In the genomic region with DNA sequence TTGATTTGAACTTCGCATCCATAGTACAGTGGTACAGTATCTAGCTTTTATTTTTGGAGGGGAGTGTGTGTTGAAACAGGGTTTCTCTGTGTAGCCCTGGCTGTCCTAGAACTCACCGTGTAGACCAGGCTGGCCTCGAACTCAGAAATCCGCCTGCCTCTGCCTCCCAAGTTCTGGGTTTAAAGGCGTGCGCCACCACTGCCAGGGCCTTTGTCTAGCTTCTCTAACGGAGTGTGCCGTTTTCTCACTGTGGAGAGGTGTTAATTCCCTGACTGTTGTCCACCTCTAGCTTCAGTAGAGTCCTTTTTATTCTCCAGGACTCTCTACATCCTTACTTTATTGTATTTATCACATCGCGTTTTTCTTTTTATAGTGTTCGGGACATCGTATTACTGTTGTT, we compare ENCODE assay signal across 9 mouse cellular contexts. TPM values are rescaled to one million over a fixed set of nuclear protein-coding genes. Genes with fewer than 3 reads are reported as not detected.
DNase-seq lines count a peak whose midpoint lies in the region; ATAC-seq and TF ChIP-seq lines count a peak whose summit lies in the region.
"Had no signal": no experiment of that assay in that cellular context is flagged by ENCODE, and none has a peak within 500 bp of the region (broad histone marks: within the 10 kb centered on the region; RNA-seq: fewer than 3 reads in every experiment).

No protein-coding gene starts in this region.

- no peak for DNase-seq in liver, adult 2 months (ENCODE audit: extremely low read depth, low read depth, low spot score)
- no peak for DNase-seq in liver
- no peak for DNase-seq in intestine, embryonic 14.5 days (ENCODE audit: low spot score)
- DNase-seq in naive thymus-derived CD4-positive, alpha-beta T cell, adult 2 months (ENCODE audit: low read depth): peak; percentile 6
- DNase-seq in urinary bladder, adult 18-20 months (ENCODE audit: low spot score in 2 of 2): no peak
- DNase-seq in frontal cortex, postnatal 14 days (ENCODE audit: low spot score in 2 of 2): no peak
- no peak for DNase-seq in lung, postnatal 36 days
- DNase-seq: adrenal gland, adult 8-10 months had no signal

- no peak overlapping the region for H3K27ac ChIP-seq in liver, adult 2 months (replicated peaks; ENCODE audit: insufficient read depth, low read depth, low read length)
- H3K27ac ChIP-seq in embryonic facial prominence, embryonic 15.5 days (replicated peaks): no peak overlapping the region
- no peak overlapping the region for H3K27ac ChIP-seq in intestine, embryonic 14.5 days (ENCODE audit: low read depth)

- no peak for TF ChIP-seq POLR2A in liver, adult 2 months (IDR thresholded peaks at IDR 0.05; ENCODE audit: extremely low read depth, insufficient read depth, low read length)

- H3K9ac ChIP-seq in liver, adult 2 months (ENCODE audit: low read depth, low read length): no peak overlapping the region
- H3K9ac ChIP-seq in embryonic facial prominence, embryonic 15.5 days: peak overlapping the region; percentile 81
- peak overlapping the region; percentile 90 for H3K9ac ChIP-seq in intestine, embryonic 14.5 days (ENCODE audit: low read length)

- peak overlapping the region; percentile 72 for H3K4me3 ChIP-seq in liver, adult 2 months (ENCODE audit: insufficient read depth, low read depth, low read length)
- peak overlapping the region; percentile 97 for H3K4me3 ChIP-seq in embryonic facial prominence, embryonic 15.5 days (replicated peaks)
- peak overlapping the region; percentile 97 for H3K4me3 ChIP-seq in intestine, embryonic 14.5 days (ENCODE audit: low read depth, low read length)

- peaks cover 11% of the 10 kb centered on the region for H3K36me3 ChIP-seq in liver, adult 2 months (ENCODE audit: control insufficient read depth, insufficient read depth, low read length)
- H3K36me3 ChIP-seq in embryonic facial prominence, embryonic 15.5 days: peaks cover 42% of the 10 kb centered on the region
- peaks cover 45% of the 10 kb centered on the region for H3K36me3 ChIP-seq in intestine, embryonic 14.5 days (ENCODE audit: control insufficient read depth, insufficient read depth, low read length)

- H3K4me1 ChIP-seq in liver, adult 2 months (ENCODE audit: control insufficient read depth, insufficient read depth, low read length): peaks cover 2% of the 10 kb centered on the region; the same call in 1 of the 2 replicates
- peaks cover 14% of the 10 kb centered on the region for H3K4me1 ChIP-seq in embryonic facial prominence, embryonic 15.5 days
- peaks cover 16% of the 10 kb centered on the region for H3K4me1 ChIP-seq in intestine, embryonic 14.5 days (replicated peaks; ENCODE audit: control insufficient read depth, insufficient read depth, low read length)

- 59% methylated on average over 12 of the region's 12 CpGs for WGBS in liver, adult 2 months
- 54% methylated on average over 12 of the region's 12 CpGs for WGBS in embryonic facial prominence, embryonic 15.5 days
- 45% methylated on average over 12 of the region's 12 CpGs for WGBS in intestine, embryonic 14.5 days

- H3K27me3 ChIP-seq in liver, adult 2 months (ENCODE audit: control insufficient read depth, insufficient read depth, low read length): no peaks in the 10 kb centered on the region
- H3K27me3 ChIP-seq in embryonic facial prominence, embryonic 15.5 days: no peaks in the 10 kb centered on the region
- H3K27me3 ChIP-seq in intestine, embryonic 14.5 days (replicated peaks; ENCODE audit: control insufficient read depth, insufficient read depth, low read length): no peaks in the 10 kb centered on the region

- peak overlapping the region; percentile 71 for H3K4me2 ChIP-seq in embryonic facial prominence, embryonic 15.5 days (replicated peaks)
- H3K4me2 ChIP-seq in intestine, embryonic 14.5 days (ENCODE audit: low read length): peak overlapping the region; percentile 55

- no peaks in the 10 kb centered on the region for H3K9me3 ChIP-seq in embryonic facial prominence, embryonic 15.5 days (replicated peaks)
- H3K9me3 ChIP-seq in intestine, embryonic 14.5 days (ENCODE audit: control insufficient read depth, low read length): no peaks in the 10 kb centered on the region

- ATAC-seq in embryonic facial prominence, embryonic 15.5 days (ENCODE audit: insufficient number of reproducible peaks, low FRiP score, low TSS enrichment, low read depth): no peak
- ATAC-seq in intestine, embryonic 14.5 days (replicated peaks; ENCODE audit: low FRiP score, low TSS enrichment, low read depth): no peak

- H3K79me2 ChIP-seq in liver, adult 2 months (ENCODE audit: control insufficient read depth, insufficient read depth, low read length): peaks cover 4% of the 10 kb centered on the region; the same call in 1 of the 2 replicates

- no peak for TF ChIP-seq CTCF in liver, adult 2 months (IDR thresholded peaks at IDR 0.05; ENCODE audit: low read depth, low read length)

RNA-seq across cellular contexts. Expression of gene Drosha, which starts 0.8 kb away (rescaled TPM):
- 3.4 and 4.8 TPM in 2 replicates for total RNA-seq in liver, adult 2 months (2014; rRNA removed)
- polyA plus RNA-seq in liver, adult 2 months (2012; rRNA removed): 2.6 and 3.2 TPM in 2 replicates
- 33.0 and 38.2 TPM in 2 replicates for polyA plus RNA-seq in embryonic facial prominence, embryonic 15.5 days (2015; fragmentation: Nextera tagmentation; extraction: Ambion mirVana)
- polyA plus RNA-seq in intestine, embryonic 14.5 days (2014; fragmentation: Nextera tagmentation; extraction: Ambion mirVana): 42.2 and 45.6 TPM in 2 replicates

RNA-seq across cellular contexts. Expression of gene 6030458C11Rik, which starts 1.0 kb away (rescaled TPM):
- 9.8 and 10.0 TPM in 2 replicates for total RNA-seq in liver, adult 2 months (2014; rRNA removed)
- polyA plus RNA-seq in liver, adult 2 months (2012; rRNA removed): 5.6 and 6.0 TPM in 2 replicates
- 35.0 and 40.2 TPM in 2 replicates for polyA plus RNA-seq in embryonic facial prominence, embryonic 15.5 days (2015; fragmentation: Nextera tagmentation; extraction: Ambion mirVana)
- 30.7 and 39.7 TPM in 2 replicates for polyA plus RNA-seq in intestine, embryonic 14.5 days (2014; fragmentation: Nextera tagmentation; extraction: Ambion mirVana)
